Mouse (Mus musculus) lung, embryonic 15.5 days (tissue): ENCODE results near the gene Senp2. TPM values are rescaled to one million over a fixed set of nuclear protein-coding genes. Genes with fewer than 3 reads are reported as not detected.
A peak's percentile ranks its signal among the peaks of the same experiment; 100 is the strongest.

Experiments
- ATAC-seq: fragments of 200-750 bp; cut with Nextera tagmentation; 2 replicates; pipeline ENCODE4 v1.8.0; 2017; ENCODE audit warnings: moderate number of reproducible peaks, borderline replicate concordance; ENCODE audit not compliant: low FRiP score, low TSS enrichment; ENCODE audit errors: extremely low read depth
- H3K27ac ChIP-seq: fragments of 300-500 bp; sonication (generic); 2 replicates; pipeline ENCODE4 v1.5.1; 2015; ENCODE audit warnings: moderate library complexity, mild to moderate bottlenecking, inconsistent platforms
- H3K27me3 ChIP-seq: fragments of 300-500 bp; sonication (generic); 2 replicates; pipeline ENCODE4 v1.6.1; 2015; ENCODE audit warnings: inconsistent platforms
- H3K36me3 ChIP-seq: fragments of 300-500 bp; sonication (generic); 2 replicates; pipeline ENCODE4 v1.6.1; 2015; ENCODE audit warnings: inconsistent platforms
- H3K4me1 ChIP-seq: fragments of 300-500 bp; sonication (generic); 2 replicates; pipeline ENCODE4 v1.6.1; 2015; ENCODE audit warnings: inconsistent platforms
- H3K4me2 ChIP-seq: fragments of 300-500 bp; sonication (generic); 2 replicates; pipeline ENCODE4 v1.6.1; 2015; ENCODE audit warnings: inconsistent platforms, mild to moderate bottlenecking, moderate library complexity
- H3K4me3 ChIP-seq: fragments of 300-500 bp; sonication (generic); 2 replicates; pipeline ENCODE4 v1.5.1; 2015; ENCODE audit warnings: mild to moderate bottlenecking, inconsistent platforms
- H3K9ac ChIP-seq: fragments of 300-500 bp; sonication (generic); 2 replicates; pipeline ENCODE4 v1.6.1; 2015; ENCODE audit warnings: inconsistent platforms
- H3K9me3 ChIP-seq: fragments of 300-500 bp; sonication (generic); 2 replicates; pipeline ENCODE4 v1.6.1; 2016; ENCODE audit warnings: inconsistent platforms
- WGBS: fragments of 180-500 bp; shearing (Covaris S2); methylation state at CpG from one replicate; pipeline ENCODE4 v1.1.7; 2015; 5-methylcytosine and 5-hydroxymethylcytosine counted together
- polyA plus RNA-seq: library from polyadenylated mRNA; unstranded; fragments of >200 nt; fragmentation: Nextera tagmentation; extraction: Ambion mirVana; gene quantifications from 2 replicates; pipeline ENCODE4 v1.2.1, GENCODE M21; 2015

The Senp2 gene
- polyA plus RNA-seq, 1 experiment from 2014 or later = 43.8 TPM

GRCm38 (mm10) chr16:22067406-22067805 lies 58.1 kb downstream of the Senp2 start:
- no peak overlapping the region for H3K27ac ChIP-seq
- H3K4me2 ChIP-seq = no peak overlapping the region
- 0 out of 2 replicates have a peak, but pooled peaks have one; percentile 31 for ATAC-seq
- no peaks in the 10 kb centered on the region for H3K4me1 ChIP-seq
- no peak overlapping the region for H3K4me3 ChIP-seq
- H3K36me3 ChIP-seq = peaks cover 45% of the 10 kb centered on the region
- H3K9ac ChIP-seq = no peak overlapping the region
- WGBS = 78% methylated on average over 8 of the region's 8 CpGs
- H3K9me3 ChIP-seq = no peaks in the 10 kb centered on the region
- no peaks in the 10 kb centered on the region for H3K27me3 ChIP-seq

- no peak overlapping the region for H3K4me2 ChIP-seq
- H3K4me3 ChIP-seq = no peak overlapping the region
- no peaks in the 10 kb centered on the region for H3K27me3 ChIP-seq
- H3K36me3 ChIP-seq = peaks cover 43% of the 10 kb centered on the region
- no peak for ATAC-seq
- no peaks in the 10 kb centered on the region for H3K9me3 ChIP-seq
- H3K9ac ChIP-seq = no peak overlapping the region
- H3K27ac ChIP-seq = no peak overlapping the region
- 80% methylated on average over 7 of the region's 7 CpGs for WGBS
- no peaks in the 10 kb centered on the region for H3K4me1 ChIP-seq
Measured at GRCm38 (mm10) chr16:22071361-22071760, 62.1 kb downstream of the Senp2 start.

- Histone ChIP-seq H3K27ac (no peak overlapping the region), H3K27me3 (no peaks in the 10 kb centered on the region), H3K9ac (no peak overlapping the region), H3K36me3 (peaks cover 43% of the 10 kb centered on the region), H3K9me3 (no peaks in the 10 kb centered on the region), H3K4me2 (no peak overlapping the region), H3K4me1 (no peaks in the 10 kb centered on the region), H3K4me3 (no peak overlapping the region)
- 74% methylated on average over 6 of the region's 6 CpGs for WGBS
- ATAC-seq = no peak
Measured at GRCm38 (mm10) chr16:22075067-22075466, 65.8 kb downstream of the Senp2 start.

GRCm38 (mm10) chr16:22075829-22076619 lies 66.7 kb downstream of the Senp2 start:
- no peak overlapping the region for H3K27ac ChIP-seq
- no peaks in the 10 kb centered on the region for H3K9me3 ChIP-seq
- H3K36me3 ChIP-seq = peaks cover 47% of the 10 kb centered on the region
- no peak overlapping the region for H3K4me3 ChIP-seq
- H3K4me2 ChIP-seq = no peak overlapping the region
- no peak for ATAC-seq
- 41% methylated on average over 5 of the region's 5 CpGs for WGBS
- no peaks in the 10 kb centered on the region for H3K4me1 ChIP-seq
- no peak overlapping the region for H3K9ac ChIP-seq
- no peaks in the 10 kb centered on the region for H3K27me3 ChIP-seq

GRCm38 (mm10) chr16:22076620-22076941 lies 67.3 kb downstream of the Senp2 start:
- no peak overlapping the region for H3K4me2 ChIP-seq
- H3K27ac ChIP-seq = no peak overlapping the region
- no peak overlapping the region for H3K4me3 ChIP-seq
- peaks cover 53% of the 10 kb centered on the region for H3K36me3 ChIP-seq
- H3K9ac ChIP-seq = no peak overlapping the region
- no peaks in the 10 kb centered on the region for H3K4me1 ChIP-seq
- H3K9me3 ChIP-seq = no peaks in the 10 kb centered on the region
- 41% methylated on average over 4 of the region's 4 CpGs for WGBS
- ATAC-seq = peak; percentile 59; the same call in 1 of the 2 replicates
- no peaks in the 10 kb centered on the region for H3K27me3 ChIP-seq

GRCm38 (mm10) chr16:22080125-22080710 lies 70.9 kb downstream of the Senp2 start:
- Histone ChIP-seq H3K27ac (no peak overlapping the region), H3K4me1 (no peaks in the 10 kb centered on the region), H3K27me3 (no peaks in the 10 kb centered on the region), H3K4me2 (no peak overlapping the region), H3K36me3 (peaks cover 51% of the 10 kb centered on the region), H3K4me3 (no peak overlapping the region), H3K9me3 (no peaks in the 10 kb centered on the region), H3K9ac (no peak overlapping the region)
- no peak for ATAC-seq
- WGBS = 84% methylated on average over 12 of the region's 12 CpGs

GRCm38 (mm10) chr16:22085411-22085810 lies 76.1 kb downstream of the Senp2 start:
- Histone ChIP-seq H3K4me1 (no peaks in the 10 kb centered on the region), H3K9me3 (no peaks in the 10 kb centered on the region), H3K27me3 (no peaks in the 10 kb centered on the region), H3K27ac (no peak overlapping the region), H3K9ac (no peak overlapping the region), H3K4me3 (no peak overlapping the region), H3K4me2 (no peak overlapping the region), H3K36me3 (peaks cover 24% of the 10 kb centered on the region)
- 86% methylated on average over 4 of the region's 4 CpGs for WGBS
- no peak for ATAC-seq

- H3K4me2 ChIP-seq = no peak overlapping the region
- no peak overlapping the region for H3K4me3 ChIP-seq
- WGBS = 68% methylated on average over 3 of the region's 3 CpGs
- no peak overlapping the region for H3K27ac ChIP-seq
- ATAC-seq = no peak
- H3K4me1 ChIP-seq = no peaks in the 10 kb centered on the region
- H3K9ac ChIP-seq = no peak overlapping the region
- H3K27me3 ChIP-seq = no peaks in the 10 kb centered on the region
- 0 out of 2 replicates have a peak, but pooled peaks cover 4% of the 10 kb centered on the region for H3K36me3 ChIP-seq
- no peaks in the 10 kb centered on the region for H3K9me3 ChIP-seq
Measured at GRCm38 (mm10) chr16:22091255-22091783, 82.0 kb downstream of the Senp2 start.

- no peak overlapping the region for H3K27ac ChIP-seq
- no peaks in the 10 kb centered on the region for H3K27me3 ChIP-seq
- WGBS = 92% methylated on average over 1 of the region's 1 CpGs
- H3K4me2 ChIP-seq = no peak overlapping the region
- no peaks in the 10 kb centered on the region for H3K4me1 ChIP-seq
- H3K9me3 ChIP-seq = no peaks in the 10 kb centered on the region
- H3K9ac ChIP-seq = no peak overlapping the region
- ATAC-seq = no peak
- no peak overlapping the region for H3K4me3 ChIP-seq
- H3K36me3 ChIP-seq = no peaks in the 10 kb centered on the region
Measured at GRCm38 (mm10) chr16:22095751-22096150, 86.5 kb downstream of the Senp2 start.

- Histone ChIP-seq H3K27ac (no peak overlapping the region), H3K36me3 (no peaks in the 10 kb centered on the region), H3K4me3 (no peak overlapping the region), H3K27me3 (no peaks in the 10 kb centered on the region), H3K9ac (no peak overlapping the region), H3K4me1 (no peaks in the 10 kb centered on the region), H3K9me3 (no peaks in the 10 kb centered on the region), H3K4me2 (no peak overlapping the region)
- ATAC-seq = no peak
- WGBS = 59% methylated on average over 7 of the region's 7 CpGs
Measured at GRCm38 (mm10) chr16:22097659-22098058, 88.4 kb downstream of the Senp2 start.
